35 mouse cellular contexts compared by ENCODE assay signal in the genomic region with DNA sequence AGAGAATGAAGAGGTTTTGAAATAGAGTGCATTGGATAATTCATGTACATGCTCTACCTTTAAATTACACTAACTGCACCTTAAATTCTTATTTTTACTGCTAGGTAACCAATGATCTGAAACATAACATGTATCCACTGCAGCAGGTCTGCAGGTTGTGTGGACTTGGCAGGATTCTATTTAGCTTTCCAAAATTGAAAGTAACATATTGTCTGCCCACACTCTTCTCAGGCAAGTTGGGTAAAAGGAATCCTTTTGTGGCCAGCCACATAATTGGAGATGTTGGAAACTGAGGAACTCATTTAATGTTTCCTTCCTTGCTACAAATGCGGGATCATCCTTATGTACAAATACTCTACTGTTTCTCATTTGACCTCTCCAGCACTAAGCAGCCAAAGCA.
"Had no signal": no experiment of that assay in that cellular context is flagged by ENCODE, and none has a peak within 500 bp of the region (broad histone marks: within the 10 kb centered on the region; RNA-seq: fewer than 3 reads in every experiment).

No protein-coding gene starts in this region.

- H3K9me3 ChIP-seq: heart, embryonic 10.5 days; heart, embryonic 12.5 days; heart, embryonic 15.5 days; hindbrain, embryonic 10.5 days; hindbrain, embryonic 12.5 days; hindbrain, embryonic 13.5 days; hindbrain, embryonic 15.5 days; intestine, embryonic 15.5 days; kidney, embryonic 15.5 days had no signal

- H3K27me3 ChIP-seq: heart, embryonic 12.5 days; heart, embryonic 13.5 days; heart, embryonic 15.5 days; hindbrain, embryonic 12.5 days; hindbrain, embryonic 13.5 days; hindbrain, embryonic 15.5 days; intestine, embryonic 15.5 days; kidney, embryonic 15.5 days had no signal

- DNase-seq: heart, postnatal 10 days; heart, postnatal 14 days; heart, postnatal 36 days; heart, postnatal 4 days; kidney, adult 11 months; kidney, adult 18-20 months; kidney, adult 2 months; kidney, adult 8-10 months; kidney, adult 9 months; kidney, postnatal 10 days; kidney, postnatal 14 days; kidney, postnatal 25 days; kidney, postnatal 36 days; kidney, postnatal 4 days; layer of hippocampus, adult 9-11 months; layer of hippocampus, postnatal 36 days had no signal

- H3K4me1 ChIP-seq: heart, embryonic 10.5 days; heart, embryonic 12.5 days; heart, embryonic 13.5 days; heart, embryonic 15.5 days; hindbrain, embryonic 10.5 days; hindbrain, embryonic 12.5 days; hindbrain, embryonic 13.5 days; hindbrain, embryonic 15.5 days; intestine, embryonic 15.5 days; kidney, embryonic 15.5 days had no signal

- H3K4me3 ChIP-seq: heart, embryonic 10.5 days; heart, embryonic 12.5 days; heart, embryonic 13.5 days; heart, embryonic 15.5 days; hindbrain, embryonic 10.5 days; hindbrain, embryonic 12.5 days; hindbrain, embryonic 13.5 days; hindbrain, embryonic 15.5 days; intestine, embryonic 15.5 days; kidney, embryonic 15.5 days; layer of hippocampus, adult 2 months; left cerebral cortex, adult 2 months had no signal

- H3K9ac ChIP-seq: heart, embryonic 12.5 days; heart, embryonic 13.5 days; heart, embryonic 15.5 days; hindbrain, embryonic 12.5 days; hindbrain, embryonic 13.5 days; hindbrain, embryonic 14.5 days; hindbrain, embryonic 15.5 days; intestine, embryonic 15.5 days; kidney, embryonic 15.5 days had no signal

- ATAC-seq: hindbrain, postnatal 0 days; inflammation-experienced regulatory T-cells, adult 6 months; intestine, embryonic 15.5 days; intestine, embryonic 16.5 days; intestine, postnatal 0 days had no signal

- H3K4me2 ChIP-seq: heart, embryonic 11.5 days; heart, embryonic 12.5 days; heart, embryonic 13.5 days; heart, embryonic 15.5 days; hindbrain, embryonic 12.5 days; hindbrain, embryonic 13.5 days; hindbrain, embryonic 14.5 days; hindbrain, embryonic 15.5 days; intestine, embryonic 15.5 days; kidney, embryonic 15.5 days had no signal

- H3K27ac ChIP-seq: heart, embryonic 10.5 days; heart, embryonic 13.5 days; heart, embryonic 15.5 days; hindbrain, embryonic 10.5 days; hindbrain, embryonic 12.5 days; hindbrain, embryonic 13.5 days; hindbrain, embryonic 14.5 days; hindbrain, embryonic 15.5 days; hindbrain, postnatal 0 days; intestine, embryonic 15.5 days; kidney, embryonic 15.5 days; kidney, postnatal 0 days; layer of hippocampus, adult 2 months; left cerebral cortex, adult 2 months had no signal

- H3K36me3 ChIP-seq: heart, embryonic 10.5 days; heart, embryonic 12.5 days; heart, embryonic 13.5 days; heart, embryonic 15.5 days; hindbrain, embryonic 10.5 days; hindbrain, embryonic 12.5 days; hindbrain, embryonic 13.5 days; hindbrain, embryonic 15.5 days; intestine, embryonic 15.5 days; kidney, embryonic 15.5 days had no signal
